Mouse (Mus musculus): ENCODE data around the gene Ubac2.

DNA sequence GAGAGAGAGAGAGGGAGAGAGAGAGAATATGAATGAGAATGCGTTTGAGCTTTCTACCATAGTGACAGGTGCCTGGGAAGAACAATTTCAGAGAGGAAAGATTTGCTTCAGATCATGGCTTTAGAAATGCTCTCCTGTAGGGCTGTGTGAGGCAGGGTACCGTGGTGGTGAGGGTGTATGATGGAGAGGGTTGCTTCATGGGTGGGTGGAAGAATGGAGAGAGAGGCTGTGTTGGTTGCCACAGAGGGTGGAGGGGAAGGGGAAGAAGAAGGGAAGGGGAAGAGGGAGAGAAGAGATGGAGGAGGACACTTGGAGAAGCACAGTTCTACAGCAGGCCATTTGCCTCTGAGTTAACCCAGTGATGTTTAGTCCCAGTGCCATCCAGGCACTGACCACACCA lies 19.4 kb downstream of the Ubac2 start:
- TF ChIP-seq CTCF (IDR thresholded peaks at IDR 0.05; ENCODE audit: low read depth) (no peak), EP300 (IDR thresholded peaks at IDR 0.05; ENCODE audit: low read depth) (no peak)
